Comparison of ENCODE assay signal across 8 mouse cellular contexts in genomic region chr2:166179457-166180101, GRCm38 (mm10). TPM values are rescaled to one million over a fixed set of nuclear protein-coding genes. Genes with fewer than 3 reads are reported as not detected.
DNase-seq lines count a peak whose midpoint lies in the region; ATAC-seq and TF ChIP-seq lines count a peak whose summit lies in the region.

No protein-coding gene starts in this region.

- H3K9me3 ChIP-seq in midbrain, embryonic 10.5 days (replicated peaks) = no peaks in the 10 kb centered on the region
- no peaks in the 10 kb centered on the region for H3K9me3 ChIP-seq in midbrain, embryonic 15.5 days
- H3K9me3 ChIP-seq in kidney, postnatal 0 days (replicated peaks; ENCODE audit: low read length) = no peaks in the 10 kb centered on the region
- no peaks in the 10 kb centered on the region for H3K9me3 ChIP-seq in neural tube, embryonic 15.5 days (replicated peaks)

- H3K27me3 ChIP-seq in midbrain, embryonic 10.5 days (ENCODE audit: low read depth, poor library complexity, severe bottlenecking) = peaks cover 16% of the 10 kb centered on the region
- H3K27me3 ChIP-seq in midbrain, embryonic 15.5 days (replicated peaks) = no peaks in the 10 kb centered on the region
- H3K27me3 ChIP-seq in kidney, postnatal 0 days (ENCODE audit: insufficient read depth, low read length) = no peaks in the 10 kb centered on the region
- H3K27me3 ChIP-seq in neural tube, embryonic 15.5 days (replicated peaks) = no peaks in the 10 kb centered on the region

- 33% methylated on average over 4 of the region's 4 CpGs for WGBS in midbrain, embryonic 10.5 days
- WGBS in midbrain, embryonic 15.5 days = 47% methylated on average over 4 of the region's 4 CpGs
- 51% methylated on average over 4 of the region's 4 CpGs for whole genome bisulfite sequencing in kidney, postnatal 0 days
- WGBS in neural tube, embryonic 15.5 days = 51% methylated on average over 4 of the region's 4 CpGs

- no peaks in the 10 kb centered on the region for H3K36me3 ChIP-seq in midbrain, embryonic 10.5 days
- H3K36me3 ChIP-seq in midbrain, embryonic 15.5 days (replicated peaks) = no peaks in the 10 kb centered on the region
- no peaks in the 10 kb centered on the region for H3K36me3 ChIP-seq in kidney, postnatal 0 days (ENCODE audit: insufficient read depth, low read length)
- no peaks in the 10 kb centered on the region for H3K36me3 ChIP-seq in neural tube, embryonic 15.5 days

- H3K4me2 ChIP-seq in midbrain, embryonic 15.5 days = no peak overlapping the region
- H3K4me2 ChIP-seq in kidney, postnatal 0 days (ENCODE audit: low read length) = no peak overlapping the region
- H3K4me2 ChIP-seq in neural tube, embryonic 15.5 days = no peak overlapping the region

- peaks cover 64% of the 10 kb centered on the region for H3K4me1 ChIP-seq in midbrain, embryonic 10.5 days
- peaks cover 30% of the 10 kb centered on the region for H3K4me1 ChIP-seq in midbrain, embryonic 15.5 days
- H3K4me1 ChIP-seq in kidney, postnatal 0 days (replicated peaks; ENCODE audit: insufficient read depth, low read length) = peaks cover 8% of the 10 kb centered on the region; the same call in 1 of the 2 replicates
- H3K4me1 ChIP-seq in neural tube, embryonic 15.5 days = peaks cover 43% of the 10 kb centered on the region

- intact Hi-C loops in gastrocnemius, adult 2 months (cut with DNase I) = no loop called here

- no peak overlapping the region for H3K9ac ChIP-seq in midbrain, embryonic 15.5 days
- H3K9ac ChIP-seq in kidney, postnatal 0 days (ENCODE audit: low read depth, low read length) = no peak overlapping the region
- no peak overlapping the region for H3K9ac ChIP-seq in neural tube, embryonic 15.5 days (replicated peaks)

- H3K4me3 ChIP-seq in midbrain, embryonic 10.5 days = no peak overlapping the region
- no peak overlapping the region for H3K4me3 ChIP-seq in midbrain, embryonic 15.5 days
- H3K4me3 ChIP-seq in gastrocnemius, adult 2 months = no peak overlapping the region
- H3K4me3 ChIP-seq in kidney, postnatal 0 days (replicated peaks; ENCODE audit: low read depth, low read length) = no peak overlapping the region
- H3K4me3 ChIP-seq in neural tube, embryonic 15.5 days (replicated peaks) = no peak overlapping the region

- TF ChIP-seq CTCF in gastrocnemius, adult 2 months (IDR thresholded peaks at IDR 0.05) = no peak
- no peak for TF ChIP-seq CTCF in kidney, postnatal 0 days (IDR thresholded peaks at IDR 0.05; ENCODE audit: low read depth)

- peak overlapping the region; percentile 88 for H3K27ac ChIP-seq in midbrain, embryonic 10.5 days (replicated peaks)
- no peak overlapping the region for H3K27ac ChIP-seq in midbrain, embryonic 15.5 days
- H3K27ac ChIP-seq in gastrocnemius, adult 2 months = peak overlapping the region; percentile 85
- 0 out of 2 replicates have a peak overlapping the region, but pooled peaks have one; percentile 48 for H3K27ac ChIP-seq in kidney, postnatal 0 days
- peak overlapping the region; percentile 74 for H3K27ac ChIP-seq in neural tube, embryonic 15.5 days (replicated peaks)

- peak; percentile 85 for DNase-seq in midbrain, embryonic 10.5 days (ENCODE audit: low spot score)
- DNase-seq in gastrocnemius, adult 2 months = peak; percentile 72
- DNase-seq in kidney, postnatal 0 days (ENCODE audit: low spot score) = peak; percentile 77
- DNase-seq in Muller cell, postnatal 12 days (ENCODE audit: inconsistent ontology term) = no peak
- DNase-seq in c-Kit-positive CD71-positive TER-119-positive erythroid progenitor cells, embryonic 14.5 days (ENCODE audit: low spot score) = no peak

- ATAC-seq in midbrain, embryonic 15.5 days (replicated peaks) = no peak
- no peak for ATAC-seq in kidney, postnatal 0 days (replicated peaks; ENCODE audit: low FRiP score, low read depth)
- no peak for ATAC-seq in neural tube, embryonic 15.5 days (ENCODE audit: low FRiP score)
- ATAC-seq in megakaryocyte progenitor cell, adult 5-6 weeks (replicated peaks; ENCODE audit: poor library complexity) = no peak

RNA-seq across cellular contexts. Expression of gene Sulf2, which starts 24.1 kb away (rescaled TPM):
- polyA plus RNA-seq in midbrain, embryonic 10.5 days (2016; fragmentation: Nextera tagmentation; extraction: Ambion mirVana) = 62.5 and 74.5 TPM in 2 replicates
- polyA plus RNA-seq in midbrain, embryonic 15.5 days (2015; fragmentation: Nextera tagmentation; extraction: Ambion mirVana) = 106 and 108 TPM in 2 replicates
- total RNA-seq in gastrocnemius, adult 2 months (2021) = 10 to 100 TPM in 1 of 2 experiments, 1 to 10 TPM in 1; 5.9 to 12.2 TPM
- 43.6 and 45.1 TPM in 2 replicates for polyA plus RNA-seq in kidney, postnatal 0 days (2015; fragmentation: Nextera tagmentation; extraction: Ambion mirVana)
- 118 and 123 TPM in 2 replicates for polyA plus RNA-seq in neural tube, embryonic 15.5 days (2015; fragmentation: Nextera tagmentation; extraction: Ambion mirVana)
- total RNA-seq in megakaryocyte progenitor cell, adult 5-6 weeks (2015) = 1.3 and 3.5 TPM in 2 replicates
- total RNA-seq in megakaryocyte progenitor cell, adult 5-6 weeks (2017) = 0.88 and 1.5 TPM in 2 replicates

Comparison
In these comparisons a context has a peak if more than half of its experiments do, and no peak if none do; other contexts are left out.
1. DNase-seq: peak in midbrain, embryonic 10.5 days (single experiment), gastrocnemius, adult 2 months (single experiment) and kidney, postnatal 0 days (single experiment); none in Muller cell, postnatal 12 days (single experiment) and c-Kit-positive CD71-positive TER-119-positive erythroid progenitor cells, embryonic 14.5 days (single experiment).